Mouse (Mus musculus) MEL (cell line): ENCODE data around the gene Zfp644. TPM values are rescaled to one million over a fixed set of nuclear protein-coding genes. Genes with fewer than 3 reads are reported as not detected.
A peak's percentile ranks its signal among the peaks of the same experiment; 100 is the strongest.

Experiments
- DNase-seq: peaks from one replicate; pipeline ENCODE4 v3.0.0; 2011; ENCODE audit warnings: low read depth, low spot score
- H3K27ac ChIP-seq: 2 replicates; pipeline ENCODE4 v1.5.1; 2012; ENCODE audit warnings: low read depth, mild to moderate bottlenecking, control low read depth, low read length, moderate library complexity; ENCODE audit not compliant: control insufficient read depth
- H3K27me3 ChIP-seq, 2 experiments: fragments of 150-350 bp in 1 of 2; sonication (generic) in 1 of 2; 2 replicates each; pipeline ENCODE4 v1.6.1; 2012; ENCODE audit warnings: low read length in 2 of 2, mild to moderate bottlenecking in 2 of 2, improper control_type of control experiment in 1 of 2, moderate library complexity in 1 of 2; ENCODE audit not compliant: insufficient read depth in 2 of 2, control insufficient read depth in 1 of 2
- H3K36me3 ChIP-seq, 2 experiments: 2 replicates each; pipeline ENCODE4 v1.6.1; 2012 to 2014; ENCODE audit warnings: low read length in 2 of 2, improper control_type of control experiment in 1 of 2, inconsistent platforms in 1 of 2, mild to moderate bottlenecking in 1 of 2; ENCODE audit not compliant: insufficient read depth in 2 of 2, control insufficient read depth in 1 of 2
- H3K4me1 ChIP-seq, 2 experiments: fragments of 150-350 bp in 1 of 2; sonication (generic) in 1 of 2; 2 replicates each; pipeline ENCODE4 v1.6.1; 2012; ENCODE audit warnings: low read length in 2 of 2, improper control_type of control experiment in 1 of 2, mild to moderate bottlenecking in 1 of 2; ENCODE audit not compliant: insufficient read depth in 2 of 2, control insufficient read depth in 1 of 2
- H3K4me3 ChIP-seq, 2 experiments: fragments of 150-350 bp in 1 of 2; sonication (generic) in 1 of 2; 2 replicates each; pipeline ENCODE4 v1.5.1; 2012; ENCODE audit warnings: low read depth in 2 of 2, low read length in 2 of 2, mild to moderate bottlenecking in 2 of 2, moderate library complexity in 2 of 2, control low read depth in 1 of 2, improper control_type of control experiment in 1 of 2; ENCODE audit not compliant: control insufficient read depth in 1 of 2, insufficient read depth in 1 of 2
- H3K79me2 ChIP-seq: 2 replicates; pipeline ENCODE4 v1.6.1; 2012; ENCODE audit warnings: mild to moderate bottlenecking, low read length, moderate library complexity; ENCODE audit not compliant: control insufficient read depth, poor library complexity, insufficient read depth
- H3K9ac ChIP-seq: 2 replicates; pipeline ENCODE4 v1.6.1; 2012; ENCODE audit warnings: low read depth, mild to moderate bottlenecking, control low read depth, low read length, moderate library complexity; ENCODE audit not compliant: control insufficient read depth, poor library complexity, severe bottlenecking
- H3K9me3 ChIP-seq: fragments of 150-350 bp; sonication (generic); replicated peaks from 2 replicates; pipeline ENCODE4 v1.6.1; 2012; ENCODE audit warnings: mild to moderate bottlenecking, low read length, improper control_type of control experiment, moderate library complexity; ENCODE audit not compliant: insufficient read depth
- CHD1 ChIP-seq: IDR thresholded peaks from 2 replicates; pipeline ENCODE4 v1.6.1; 2012; ENCODE audit warnings: low read depth, mild to moderate bottlenecking, inconsistent platforms, low read length, improper control_type of control experiment
- CTCF ChIP-seq, 3 experiments: IDR thresholded peaks in 2 of 3; conservative IDR thresholded peaks in 1 of 3; 2 replicates each; pipeline ENCODE4 v1.5.1; 2011 to 2012; ENCODE audit warnings: low read length in 3 of 3, low read depth in 2 of 3, mild to moderate bottlenecking in 2 of 3, improper control_type of control experiment in 1 of 3, inconsistent platforms in 1 of 3, mixed read lengths in 1 of 3, moderate library complexity in 1 of 3; ENCODE audit not compliant: control insufficient read depth in 1 of 3, insufficient read depth in 1 of 3, poor library complexity in 1 of 3, severe bottlenecking in 1 of 3
- ELF1 ChIP-seq: IDR thresholded peaks from 2 replicates; pipeline ENCODE4 v1.6.1; 2014; ENCODE audit warnings: low read depth, mild to moderate bottlenecking, inconsistent platforms, low read length, improper control_type of control experiment, moderate library complexity
- EP300 ChIP-seq, 2 experiments: IDR thresholded peaks; 2 replicates each; pipeline ENCODE4 v1.6.1; 2011; ENCODE audit warnings: improper control_type of control experiment in 2 of 2, low read length in 2 of 2, low read depth in 1 of 2, mild to moderate bottlenecking in 1 of 2
- ETS1 ChIP-seq: IDR thresholded peaks from 2 replicates; pipeline ENCODE4 v1.6.1; 2012; ENCODE audit warnings: low read depth, mild to moderate bottlenecking, inconsistent platforms, low read length, improper control_type of control experiment, moderate library complexity
- GABPA ChIP-seq: IDR thresholded peaks from 2 replicates; pipeline ENCODE4 v1.6.1; 2012; ENCODE audit warnings: low read depth, mild to moderate bottlenecking, inconsistent platforms, low read length, improper control_type of control experiment, moderate library complexity
- JUND ChIP-seq: IDR thresholded peaks from 2 replicates; pipeline ENCODE4 v1.6.1; 2011; ENCODE audit warnings: low read depth, mild to moderate bottlenecking, improper control_type of control experiment, low read length
- MAX ChIP-seq: IDR thresholded peaks from 2 replicates; pipeline ENCODE4 v1.6.1; 2011; ENCODE audit warnings: low read length, improper control_type of control experiment
- MXI1 ChIP-seq: IDR thresholded peaks from 2 replicates; pipeline ENCODE4 v1.6.1; 2011; ENCODE audit warnings: mild to moderate bottlenecking, low read depth, low read length, improper control_type of control experiment
- NELFE ChIP-seq: IDR thresholded peaks from 2 replicates; pipeline ENCODE4 v1.6.1; 2011; ENCODE audit warnings: low read depth, low read length, improper control_type of control experiment
- NRF1 ChIP-seq: IDR thresholded peaks from 2 replicates; pipeline ENCODE4 v1.6.1; 2014; ENCODE audit warnings: low read depth, mild to moderate bottlenecking, inconsistent platforms, low read length, improper control_type of control experiment, moderate library complexity; ENCODE audit not compliant: poor library complexity, insufficient read depth, severe bottlenecking
- POLR2A ChIP-seq, 2 experiments: IDR thresholded peaks; 2 replicates each; pipeline ENCODE4 v1.6.1; 2011 to 2012; ENCODE audit warnings: low read length in 2 of 2, mild to moderate bottlenecking in 2 of 2, control low read depth in 1 of 2, improper control_type of control experiment in 1 of 2, low read depth in 1 of 2, moderate library complexity in 1 of 2; ENCODE audit not compliant: control insufficient read depth in 1 of 2, insufficient read depth in 1 of 2, poor library complexity in 1 of 2
- POLR2AphosphoS2 ChIP-seq: IDR thresholded peaks from 2 replicates; pipeline ENCODE4 v1.6.1; 2011; ENCODE audit warnings: low read length, improper control_type of control experiment
- POLR2AphosphoS5 ChIP-seq: IDR thresholded peaks from 2 replicates; pipeline ENCODE4 v1.6.1; 2012; ENCODE audit warnings: low read depth, borderline replicate concordance, mild to moderate bottlenecking, inconsistent platforms, low read length, moderate library complexity, mixed read lengths
- RCOR1 ChIP-seq: IDR thresholded peaks from 2 replicates; pipeline ENCODE4 v1.6.1; 2012; ENCODE audit warnings: low read depth, mild to moderate bottlenecking, inconsistent platforms, low read length, improper control_type of control experiment
- SMC3 ChIP-seq: IDR thresholded peaks from 2 replicates; pipeline ENCODE4 v1.6.1; 2011; ENCODE audit warnings: low read depth, low read length, improper control_type of control experiment
- TCF12 ChIP-seq: IDR thresholded peaks from 2 replicates; pipeline ENCODE4 v1.6.1; 2014; ENCODE audit warnings: low read depth, mild to moderate bottlenecking, inconsistent platforms, low read length, improper control_type of control experiment, moderate library complexity
- USF1 ChIP-seq: IDR thresholded peaks from 2 replicates; pipeline ENCODE4 v1.6.1; 2014; ENCODE audit warnings: low read depth, mild to moderate bottlenecking, inconsistent platforms, low read length, improper control_type of control experiment, moderate library complexity
- ZMIZ1 ChIP-seq: IDR thresholded peaks from 2 replicates; pipeline ENCODE4 v1.6.1; 2012; ENCODE audit warnings: low read depth, mild to moderate bottlenecking, inconsistent platforms, low read length, improper control_type of control experiment, moderate library complexity
- ZNF384 ChIP-seq: IDR thresholded peaks from 2 replicates; pipeline ENCODE4 v1.6.1; 2012; ENCODE audit warnings: low read depth, mild to moderate bottlenecking, inconsistent platforms, low read length, improper control_type of control experiment
- polyA plus RNA-seq, 2 experiments: library from polyadenylated mRNA; stranded (reverse) in 1 of 2; unstranded in 1 of 2; fragments of >175 nt in 1 of 2; fragments of >200 nt in 1 of 2; gene quantifications; 2 replicates each; pipeline versions ENCODE4 v1.2.1 to v1.2.4; 2012; ENCODE audit warnings: low replicate concordance in 2 of 2, low read depth in 1 of 2; ENCODE audit not compliant: insufficient read length in 2 of 2, insufficient read depth in 1 of 2, missing spikeins in 1 of 2
- total RNA-seq: library from RNA; depleted of rRNA; stranded (reverse); fragments of 300-350 nt; gene quantifications from 2 replicates; pipeline ENCODE4 v1.2.3, GENCODE M21; 2012

Zfp644 gene
- total and polyA plus RNA-seq, 3 experiments: 23.4 to 72.3 (median 34.4) TPM

- H3K9me3 ChIP-seq: no peaks in the 10 kb centered on the region
- no peak overlapping the region for H3K27ac ChIP-seq
- no peaks in the 10 kb centered on the region for H3K27me3 ChIP-seq
- peaks cover 0 to 5% of the 10 kb centered on the region in 2 experiments; a peak in 2 of 4 replicates for H3K36me3 ChIP-seq
- H3K4me1 ChIP-seq: peaks cover 0 to 3% of the 10 kb centered on the region in 2 experiments; a peak in 1 of 4 replicates
- TF ChIP-seq ELF1 (no peak), CTCF (IDR thresholded peaks at IDR 0.05 in 2 of 3, conservative IDR thresholded peaks at IDR 0.05 in 1 of 3; ENCODE audit: control insufficient read depth in 1 of 3, insufficient read depth in 1 of 3, low read depth in 2 of 3, low read length in 3 of 3, poor library complexity in 1 of 3, severe bottlenecking in 1 of 3) (no peak)
- no peaks in the 10 kb centered on the region; the same call in 1 of the 2 replicates for H3K79me2 ChIP-seq
- H3K9ac ChIP-seq: no peak overlapping the region
- no peak for DNase-seq
- H3K4me3 ChIP-seq: no peak overlapping the region
Observed at GRCm38 (mm10) chr5:106575098-106575497, 122.0 kb downstream of the Zfp644 start.

DNA sequence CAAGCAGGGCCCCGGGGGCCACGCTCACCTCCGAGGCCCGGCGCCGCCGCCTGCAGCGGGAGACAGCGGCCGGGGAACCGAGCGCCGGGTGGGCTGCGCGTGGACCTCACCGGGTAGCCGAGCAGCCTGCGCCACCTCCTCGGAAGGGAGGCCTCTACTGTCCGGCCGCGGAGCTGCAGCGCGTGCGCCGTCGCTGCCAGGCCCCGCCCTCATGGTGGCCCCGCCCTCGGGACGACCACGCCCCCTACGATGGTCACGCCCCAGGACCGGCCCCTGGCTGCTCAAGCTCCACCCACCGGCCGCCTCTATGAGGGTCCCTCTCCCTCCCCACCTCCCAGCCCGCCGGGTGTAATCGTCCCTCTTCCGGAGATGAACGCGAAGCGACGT lies 122.5 kb downstream of the Zfp644 start:
- TF ChIP-seq USF1 (0 out of 2 replicates have a peak, but pooled peaks have one; percentile 20), ZNF384 (no peak), RCOR1 (no peak), POLR2AphosphoS5 (no peak), MAX (peak; percentile 53), POLR2A (IDR thresholded peaks at IDR 0.05; ENCODE audit: control insufficient read depth in 1 of 2, insufficient read depth in 1 of 2, low read depth in 1 of 2, low read length in 2 of 2, poor library complexity in 1 of 2) (peak; percentile 44 to 74; a peak in 3 of 4 replicates), ZMIZ1 (0 out of 2 replicates have a peak, but pooled peaks have one; percentile 40), SMC3 (0 out of 2 replicates have a peak, but pooled peaks have one; percentile 14), NRF1 (peak; percentile 73), CHD1 (no peak), POLR2AphosphoS2 (no peak), TCF12 (0 out of 2 replicates have a peak, but pooled peaks have one; percentile 26), JUND (no peak), MXI1 (peak; percentile 38; the same call in 1 of the 2 replicates), EP300 (IDR thresholded peaks at IDR 0.05; ENCODE audit: low read depth in 1 of 2, low read length in 2 of 2) (no peak), ETS1 (no peak), CTCF (IDR thresholded peaks at IDR 0.05 in 2 of 3, conservative IDR thresholded peaks at IDR 0.05 in 1 of 3; ENCODE audit: control insufficient read depth in 1 of 3, insufficient read depth in 1 of 3, low read depth in 2 of 3, low read length in 3 of 3, poor library complexity in 1 of 3, severe bottlenecking in 1 of 3) (peak in 2 of 3 experiments; percentile 50 to 63; a peak in 4 of 6 replicates), GABPA (no peak), NELFE (peak; percentile 70)
- Histone ChIP-seq H3K4me3 (peak overlapping the region; percentile 62 to 68; a peak in 3 of 4 replicates), H3K4me1 (peaks cover 0 to 3% of the 10 kb centered on the region in 2 experiments; a peak in 1 of 4 replicates), H3K79me2 (no peaks in the 10 kb centered on the region; the same call in 1 of the 2 replicates), H3K36me3 (peaks cover 0 to 5% of the 10 kb centered on the region in 2 experiments; a peak in 2 of 4 replicates), H3K9ac (peak overlapping the region; percentile 89), H3K27ac (no peak overlapping the region), H3K27me3 (no peaks in the 10 kb centered on the region), H3K9me3 (no peaks in the 10 kb centered on the region)
- peak; percentile 72 for DNase-seq
